Mouse (Mus musculus) cortical plate, adult 2 months (tissue): ENCODE measurements around the gene Clca4b. TPM values are rescaled to one million over a fixed set of nuclear protein-coding genes. Genes with fewer than 3 reads are reported as not detected.
"Not testable (repeated sequence)": the region's sequence is repeated elsewhere in the genome, so short reads cannot be mapped to it uniquely, and the experiment has no call there.

Experiments
- H3K27ac ChIP-seq: fragments of 200-500 bp; 2 replicates; pipeline ENCODE4 v1.5.1; 2012; ENCODE audit warnings: low read length, control low read depth, inconsistent platforms; ENCODE audit not compliant: insufficient read depth
- H3K4me1 ChIP-seq: fragments of 200-500 bp; 2 replicates; pipeline ENCODE4 v1.6.1; 2011; ENCODE audit warnings: low read length; ENCODE audit not compliant: control insufficient read depth, insufficient read depth
- H3K4me3 ChIP-seq: fragments of 200-500 bp; 2 replicates; pipeline ENCODE4 v1.5.1; 2011; ENCODE audit warnings: mild to moderate bottlenecking, low read length, control low read depth; ENCODE audit not compliant: insufficient read depth
- CTCF ChIP-seq: fragments of 200-500 bp; IDR thresholded peaks from 2 replicates; pipeline ENCODE4 v1.5.1; 2011; ENCODE audit warnings: mild to moderate bottlenecking, control low read depth, low read length; ENCODE audit not compliant: insufficient read depth; ENCODE audit errors: extremely low read depth
- POLR2A ChIP-seq: fragments of 200-500 bp; IDR thresholded peaks from 2 replicates; pipeline ENCODE4 v1.6.1; 2011; ENCODE audit warnings: mild to moderate bottlenecking, low read length, control low read depth; ENCODE audit not compliant: insufficient read depth; ENCODE audit errors: extremely low read depth
- polyA plus RNA-seq: library from polyadenylated mRNA; depleted of rRNA; stranded (reverse); fragments of >200 nt; gene quantifications from 2 replicates; pipeline ENCODE4 v1.2.3, GENCODE M21; 2012; rRNA removed

Clca4b gene
- polyA plus RNA-seq, 1 experiment, result not detected

- Histone ChIP-seq H3K27ac (no peak overlapping the region), H3K4me3 (no peak overlapping the region), H3K4me1 (no peaks in the 10 kb centered on the region)
- no peak for TF ChIP-seq CTCF
- no peak for TF ChIP-seq POLR2A
These were observed 18.3 kb downstream of the Clca4b start for GRCm38 (mm10) chr3:144914014-144914413.

GRCm38 (mm10) chr3:144897042-144897678 lies 35.2 kb downstream of the Clca4b start:
- no peak overlapping the region for H3K4me3 ChIP-seq
- 0 out of 2 replicates have a peak, but pooled peaks cover 2% of the 10 kb centered on the region for H3K4me1 ChIP-seq
- TF ChIP-seq POLR2A, result no peak
- TF ChIP-seq CTCF, result no peak
- no peak overlapping the region for H3K27ac ChIP-seq

GRCm38 (mm10) chr3:144890246-144890758 lies 42.0 kb downstream of the Clca4b start:
- Histone ChIP-seq H3K4me3 (no peak overlapping the region), H3K4me1 (no peaks in the 10 kb centered on the region), H3K27ac (no peak overlapping the region)
- TF ChIP-seq POLR2A (no peak), CTCF (no peak)

GRCm38 (mm10) chr3:144886957-144887356 lies 45.4 kb downstream of the Clca4b start:
- Histone ChIP-seq H3K4me3 (no peak overlapping the region), H3K4me1 (no peaks in the 10 kb centered on the region)
- TF ChIP-seq POLR2A, result no peak
- TF ChIP-seq CTCF, result no peak

GRCm38 (mm10) chr3:144872012-144872411 lies 60.3 kb downstream of the Clca4b start:
- H3K27ac ChIP-seq, H3K4me3 ChIP-seq, H3K4me1 ChIP-seq: not testable (repeated sequence)

More at GRCm38 (mm10) chr3:144886957-144887356, 45.4 kb downstream of the Clca4b start:
- no peak overlapping the region for H3K27ac ChIP-seq

Other genes with a start within 250 kb of the Clca4b start
- gene Sh3glb1, start 212.2 kb downstream of the Clca4b start, polyA plus RNA-seq, result 25.8 and 27.3 TPM in 2 replicates
- gene Clca3a1, start 171.6 kb downstream of the Clca4b start, polyA plus RNA-seq, result 0.33 and 0.40 TPM in 2 replicates
- gene Clca3a2, start 113.0 kb downstream of the Clca4b start, polyA plus RNA-seq, result 0.08 and 0.15 TPM in 2 replicates
- not detected in 2 replicates for gene Clca3b, start 83.2 kb downstream of the Clca4b start, polyA plus RNA-seq
- gene Clca4a, start 42.5 kb upstream of the Clca4b start, polyA plus RNA-seq, result not detected in 2 replicates
- gene Clca1, start 100.2 kb upstream of the Clca4b start, polyA plus RNA-seq, result not detected in 2 replicates
- gene Clca2, start 166.9 kb upstream of the Clca4b start, polyA plus RNA-seq, result not detected in 2 replicates
- 15.2 and 15.9 TPM in 2 replicates for gene Odf2l, start 186.1 kb upstream of the Clca4b start, polyA plus RNA-seq